Mouse (Mus musculus): ENCODE results near the gene Mypn. TPM values are rescaled to one million over a fixed set of nuclear protein-coding genes. Genes with fewer than 3 reads are reported as not detected.

The Mypn gene
- polyA plus RNA-seq, 1 experiment = 2.5 TPM

- TF ChIP-seq POLR2A (IDR thresholded peaks at IDR 0.05; ENCODE audit: extremely low read depth, insufficient read depth, low read length) (no peak), CTCF (IDR thresholded peaks at IDR 0.05; ENCODE audit: extremely low read depth, insufficient read depth, low read length) (no peak)
- H3K4me3 ChIP-seq (ENCODE audit: insufficient read depth, low read length) = no peak overlapping the region
- peaks cover 2% of the 10 kb centered on the region for H3K4me1 ChIP-seq (ENCODE audit: control insufficient read depth, insufficient read depth, low read length)
- no peak overlapping the region for H3K27ac ChIP-seq (ENCODE audit: insufficient read depth, low read length)
These were observed 51.4 kb downstream of the Mypn start for GRCm38 (mm10) chr10:63152358-63152757.

GRCm38 (mm10) chr10:63142660-63143059 is 61.1 kb downstream of the Mypn start:
- H3K27ac ChIP-seq (ENCODE audit: insufficient read depth, low read length) = no peak overlapping the region
- TF ChIP-seq POLR2A (IDR thresholded peaks at IDR 0.05; ENCODE audit: extremely low read depth, insufficient read depth, low read length) = no peak
- TF ChIP-seq CTCF (IDR thresholded peaks at IDR 0.05; ENCODE audit: extremely low read depth, insufficient read depth, low read length) = no peak
- no peak overlapping the region for H3K4me3 ChIP-seq (ENCODE audit: insufficient read depth, low read length)
- no peaks in the 10 kb centered on the region for H3K4me1 ChIP-seq (ENCODE audit: control insufficient read depth, insufficient read depth, low read length)

GRCm38 (mm10) chr10:63136436-63136835 is 67.3 kb downstream of the Mypn start:
- no peaks in the 10 kb centered on the region for H3K4me1 ChIP-seq (ENCODE audit: control insufficient read depth, insufficient read depth, low read length)
- TF ChIP-seq POLR2A (IDR thresholded peaks at IDR 0.05; ENCODE audit: extremely low read depth, insufficient read depth, low read length) = no peak
- no peak for TF ChIP-seq CTCF (IDR thresholded peaks at IDR 0.05; ENCODE audit: extremely low read depth, insufficient read depth, low read length)
- no peak overlapping the region for H3K27ac ChIP-seq (ENCODE audit: insufficient read depth, low read length)
- H3K4me3 ChIP-seq (ENCODE audit: insufficient read depth, low read length) = no peak overlapping the region

- TF ChIP-seq CTCF (IDR thresholded peaks at IDR 0.05; ENCODE audit: extremely low read depth, insufficient read depth, low read length) (no peak), POLR2A (IDR thresholded peaks at IDR 0.05; ENCODE audit: extremely low read depth, insufficient read depth, low read length) (no peak)
- H3K4me3 ChIP-seq (ENCODE audit: insufficient read depth, low read length) = no peak overlapping the region
- no peak overlapping the region for H3K27ac ChIP-seq (ENCODE audit: insufficient read depth, low read length)
- H3K4me1 ChIP-seq (ENCODE audit: control insufficient read depth, insufficient read depth, low read length) = no peaks in the 10 kb centered on the region
These were observed 68.1 kb downstream of the Mypn start for GRCm38 (mm10) chr10:63135680-63136079.

- H3K4me3 ChIP-seq (ENCODE audit: insufficient read depth, low read length) = no peak overlapping the region
- TF ChIP-seq POLR2A (IDR thresholded peaks at IDR 0.05; ENCODE audit: extremely low read depth, insufficient read depth, low read length) (no peak), CTCF (IDR thresholded peaks at IDR 0.05; ENCODE audit: extremely low read depth, insufficient read depth, low read length) (no peak)
- no peak overlapping the region for H3K27ac ChIP-seq (ENCODE audit: insufficient read depth, low read length)
- H3K4me1 ChIP-seq (ENCODE audit: control insufficient read depth, insufficient read depth, low read length) = no peaks in the 10 kb centered on the region
These were observed 70.4 kb downstream of the Mypn start for GRCm38 (mm10) chr10:63133326-63133725.

- H3K27ac ChIP-seq (ENCODE audit: insufficient read depth, low read length) = no peak overlapping the region
These were observed 71.4 kb downstream of the Mypn start for GRCm38 (mm10) chr10:63132356-63132755.

GRCm38 (mm10) chr10:63130500-63130899 is 73.3 kb downstream of the Mypn start:
- Histone ChIP-seq H3K27ac (ENCODE audit: insufficient read depth, low read length) (no peak overlapping the region), H3K4me3 (ENCODE audit: insufficient read depth, low read length) (no peak overlapping the region), H3K4me1 (ENCODE audit: control insufficient read depth, insufficient read depth, low read length) (no peaks in the 10 kb centered on the region)
- TF ChIP-seq POLR2A (IDR thresholded peaks at IDR 0.05; ENCODE audit: extremely low read depth, insufficient read depth, low read length) = no peak
- TF ChIP-seq CTCF (IDR thresholded peaks at IDR 0.05; ENCODE audit: extremely low read depth, insufficient read depth, low read length) = no peak

More at GRCm38 (mm10) chr10:63132356-63132755, 71.4 kb downstream of the Mypn start:
- H3K4me1 ChIP-seq (ENCODE audit: control insufficient read depth, insufficient read depth, low read length) = no peaks in the 10 kb centered on the region
- no peak overlapping the region for H3K4me3 ChIP-seq (ENCODE audit: insufficient read depth, low read length)
- no peak for TF ChIP-seq CTCF (IDR thresholded peaks at IDR 0.05; ENCODE audit: extremely low read depth, insufficient read depth, low read length)
- no peak for TF ChIP-seq POLR2A (IDR thresholded peaks at IDR 0.05; ENCODE audit: extremely low read depth, insufficient read depth, low read length)

GRCm38 (mm10) chr10:63128256-63128655 is 75.5 kb downstream of the Mypn start:
- no peak for TF ChIP-seq CTCF (IDR thresholded peaks at IDR 0.05; ENCODE audit: extremely low read depth, insufficient read depth, low read length)
- TF ChIP-seq POLR2A (IDR thresholded peaks at IDR 0.05; ENCODE audit: extremely low read depth, insufficient read depth, low read length) = no peak
- peak overlapping the region; percentile 65; the same call in 1 of the 2 replicates for H3K27ac ChIP-seq (ENCODE audit: insufficient read depth, low read length)

GRCm38 (mm10) chr10:63127156-63127555 is 76.6 kb downstream of the Mypn start:
- no peaks in the 10 kb centered on the region for H3K4me1 ChIP-seq (ENCODE audit: control insufficient read depth, insufficient read depth, low read length)
- TF ChIP-seq POLR2A (IDR thresholded peaks at IDR 0.05; ENCODE audit: extremely low read depth, insufficient read depth, low read length) = no peak
- no peak for TF ChIP-seq CTCF (IDR thresholded peaks at IDR 0.05; ENCODE audit: extremely low read depth, insufficient read depth, low read length)
- H3K4me3 ChIP-seq (ENCODE audit: insufficient read depth, low read length) = no peak overlapping the region
- H3K27ac ChIP-seq (ENCODE audit: insufficient read depth, low read length) = no peak overlapping the region

More at GRCm38 (mm10) chr10:63128256-63128655, 75.5 kb downstream of the Mypn start:
- H3K4me3 ChIP-seq (ENCODE audit: insufficient read depth, low read length) = no peak overlapping the region
- H3K4me1 ChIP-seq (ENCODE audit: control insufficient read depth, insufficient read depth, low read length) = no peaks in the 10 kb centered on the region

GRCm38 (mm10) chr10:63126116-63126515 is 77.6 kb downstream of the Mypn start:
- TF ChIP-seq POLR2A (IDR thresholded peaks at IDR 0.05; ENCODE audit: extremely low read depth, insufficient read depth, low read length) = no peak
- TF ChIP-seq CTCF (IDR thresholded peaks at IDR 0.05; ENCODE audit: extremely low read depth, insufficient read depth, low read length) = no peak
- Histone ChIP-seq H3K4me3 (ENCODE audit: insufficient read depth, low read length) (no peak overlapping the region), H3K27ac (ENCODE audit: insufficient read depth, low read length) (no peak overlapping the region), H3K4me1 (ENCODE audit: control insufficient read depth, insufficient read depth, low read length) (no peaks in the 10 kb centered on the region)

All from cortical plate, adult 2 months (tissue).